8 mouse cellular contexts compared by ENCODE assay signal in the genomic region with DNA sequence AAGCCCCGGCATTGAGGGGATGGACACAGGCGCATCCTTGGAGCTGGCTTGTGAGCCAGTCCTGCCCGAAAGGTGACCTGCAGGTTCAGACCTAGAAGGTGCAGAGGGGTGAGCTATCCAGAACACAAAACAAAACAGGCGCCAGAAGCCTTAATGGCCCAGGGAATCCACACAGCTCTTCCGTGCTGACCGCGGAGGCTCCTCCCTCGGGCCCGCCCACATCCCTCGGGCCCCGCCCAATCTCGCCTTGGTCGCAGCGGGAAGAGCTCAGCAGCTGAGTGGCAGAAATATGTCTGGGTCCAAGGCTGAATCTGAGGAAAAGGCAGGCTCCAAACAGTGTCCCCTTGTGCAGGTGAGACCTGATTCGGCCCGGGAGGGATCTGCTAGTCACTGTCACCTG. TPM values are rescaled to one million over a fixed set of nuclear protein-coding genes. Genes with fewer than 3 reads are reported as not detected.
A peak's percentile ranks its signal among the peaks of the same experiment; 100 is the strongest.
DNase-seq lines count a peak whose midpoint lies in the region; ATAC-seq lines count a peak whose summit lies in the region.

No protein-coding gene starts in this region.

- peak overlapping the region; percentile 78 for H3K9ac ChIP-seq in heart, embryonic 13.5 days
- peak overlapping the region; percentile 52 for H3K9ac ChIP-seq in liver, embryonic 13.5 days
- H3K9ac ChIP-seq in stomach, embryonic 14.5 days (replicated peaks; ENCODE audit: low read depth, low read length): no peak overlapping the region

- 24% methylated on average over 16 of the region's 16 CpGs for WGBS in heart, embryonic 13.5 days
- 24% methylated on average over 16 of the region's 16 CpGs for WGBS in liver, embryonic 13.5 days (ENCODE audit: insufficient replicate concordance)
- WGBS in stomach, embryonic 14.5 days: 19% methylated on average over 16 of the region's 16 CpGs

- no peaks in the 10 kb centered on the region for H3K27me3 ChIP-seq in heart, embryonic 13.5 days (replicated peaks)
- H3K27me3 ChIP-seq in liver, embryonic 13.5 days: no peaks in the 10 kb centered on the region
- no peaks in the 10 kb centered on the region for H3K27me3 ChIP-seq in stomach, embryonic 14.5 days (ENCODE audit: control insufficient read depth, insufficient read depth, low read length)

- no peak overlapping the region for H3K27ac ChIP-seq in heart, embryonic 13.5 days (replicated peaks)
- peak overlapping the region; percentile 47; the same call in 1 of the 2 replicates for H3K27ac ChIP-seq in liver, embryonic 13.5 days
- no peak overlapping the region for H3K27ac ChIP-seq in stomach, embryonic 14.5 days (ENCODE audit: low read length)

- H3K36me3 ChIP-seq in heart, embryonic 13.5 days: peaks cover 37% of the 10 kb centered on the region
- H3K36me3 ChIP-seq in liver, embryonic 13.5 days: peaks cover 58% of the 10 kb centered on the region
- H3K36me3 ChIP-seq in stomach, embryonic 14.5 days (ENCODE audit: control insufficient read depth, insufficient read depth, low read length): peaks cover 13% of the 10 kb centered on the region; the same call in 1 of the 2 replicates

- peak; percentile 63 to 69 for DNase-seq in urinary bladder, adult 18-20 months (ENCODE audit: low spot score in 2 of 2)
- DNase-seq in urinary bladder, postnatal 10 days (ENCODE audit: low spot score): no peak
- DNase-seq in kidney, postnatal 10 days: peak; percentile 84
- DNase-seq in liver, embryonic 13.5 days: peak; percentile 79
- DNase-seq in natural killer cell, adult 2 months (ENCODE audit: low spot score in 2 of 2): peak; percentile 6 to 8

- H3K4me2 ChIP-seq in heart, embryonic 13.5 days: peak overlapping the region; percentile 72
- H3K4me2 ChIP-seq in liver, embryonic 13.5 days: peak overlapping the region; percentile 80
- H3K4me2 ChIP-seq in stomach, embryonic 14.5 days (replicated peaks; ENCODE audit: low read depth, low read length): peak overlapping the region; percentile 42

- ATAC-seq in erythroid progenitor cell, adult 5-6 weeks (replicated peaks; ENCODE audit: low FRiP score, poor library complexity, severe bottlenecking): peak; percentile 67
- ATAC-seq in heart, embryonic 13.5 days (ENCODE audit: extremely low read depth, insufficient number of reproducible peaks, low FRiP score, low TSS enrichment): 0 out of 2 replicates have a peak, but pooled peaks have one; percentile 71
- ATAC-seq in liver, embryonic 13.5 days (ENCODE audit: low read depth): peak; percentile 69
- peak; percentile 47 for ATAC-seq in stomach, embryonic 14.5 days (ENCODE audit: insufficient number of reproducible peaks, insufficient read depth, low FRiP score, low read depth)

- H3K4me3 ChIP-seq in heart, embryonic 13.5 days: peak overlapping the region; percentile 53
- H3K4me3 ChIP-seq in liver, embryonic 13.5 days (replicated peaks): peak overlapping the region; percentile 54
- peak overlapping the region; percentile 27 for H3K4me3 ChIP-seq in stomach, embryonic 14.5 days (ENCODE audit: low read depth, low read length)

- no peaks in the 10 kb centered on the region for H3K9me3 ChIP-seq in heart, embryonic 13.5 days
- no peaks in the 10 kb centered on the region for H3K9me3 ChIP-seq in liver, embryonic 13.5 days (replicated peaks)
- no peaks in the 10 kb centered on the region for H3K9me3 ChIP-seq in stomach, embryonic 14.5 days (ENCODE audit: control insufficient read depth, low read depth, low read length)

- H3K4me1 ChIP-seq in heart, embryonic 13.5 days: peaks cover 22% of the 10 kb centered on the region
- H3K4me1 ChIP-seq in liver, embryonic 13.5 days (replicated peaks): peaks cover 55% of the 10 kb centered on the region
- peaks cover 4% of the 10 kb centered on the region; the same call in 1 of the 2 replicates for H3K4me1 ChIP-seq in stomach, embryonic 14.5 days (ENCODE audit: control insufficient read depth, insufficient read depth, low read length)

RNA-seq across cellular contexts. Expression of gene Wdr76, which starts 3.1 kb away (rescaled TPM):
- total RNA-seq in erythroid progenitor cell, adult 5-6 weeks (2015; ENCODE audit: low replicate concordance): 34.2 and 39.0 TPM in 2 replicates
- total RNA-seq in erythroid progenitor cell, adult 5-6 weeks (2017; ENCODE audit: low replicate concordance): 35.3 and 44.8 TPM in 2 replicates
- polyA plus RNA-seq in heart, embryonic 13.5 days (2015; fragmentation: Nextera tagmentation; extraction: Ambion mirVana): 5.1 and 7.0 TPM in 2 replicates
- 9.3 and 12.5 TPM in 2 replicates for polyA plus RNA-seq in liver, embryonic 13.5 days (2015; fragmentation: Nextera tagmentation; extraction: Ambion mirVana)
- 8.6 and 9.3 TPM in 2 replicates for polyA plus RNA-seq in stomach, embryonic 14.5 days (2014; fragmentation: Nextera tagmentation; extraction: Ambion mirVana)

RNA-seq across cellular contexts. Expression of gene Mfap1a, which starts 3.1 kb away (rescaled TPM):
- total RNA-seq in erythroid progenitor cell, adult 5-6 weeks (2015; ENCODE audit: low replicate concordance): 22.2 and 28.8 TPM in 2 replicates
- 21.1 and 42.5 TPM in 2 replicates for total RNA-seq in erythroid progenitor cell, adult 5-6 weeks (2017; ENCODE audit: low replicate concordance)
- 16.3 and 20.6 TPM in 2 replicates for polyA plus RNA-seq in heart, embryonic 13.5 days (2015; fragmentation: Nextera tagmentation; extraction: Ambion mirVana)
- 14.0 and 16.0 TPM in 2 replicates for polyA plus RNA-seq in liver, embryonic 13.5 days (2015; fragmentation: Nextera tagmentation; extraction: Ambion mirVana)
- polyA plus RNA-seq in stomach, embryonic 14.5 days (2014; fragmentation: Nextera tagmentation; extraction: Ambion mirVana): 25.1 and 27.5 TPM in 2 replicates

RNA-seq across cellular contexts. Expression of gene Mfap1b, which starts 35.7 kb away (rescaled TPM):
- 23.4 and 25.6 TPM in 2 replicates for total RNA-seq in erythroid progenitor cell, adult 5-6 weeks (2015; ENCODE audit: low replicate concordance)
- 19.3 and 32.9 TPM in 2 replicates for total RNA-seq in erythroid progenitor cell, adult 5-6 weeks (2017; ENCODE audit: low replicate concordance)
- 39.7 and 42.0 TPM in 2 replicates for polyA plus RNA-seq in heart, embryonic 13.5 days (2015; fragmentation: Nextera tagmentation; extraction: Ambion mirVana)
- polyA plus RNA-seq in liver, embryonic 13.5 days (2015; fragmentation: Nextera tagmentation; extraction: Ambion mirVana): 22.7 and 29.0 TPM in 2 replicates
- 52.8 and 53.8 TPM in 2 replicates for polyA plus RNA-seq in stomach, embryonic 14.5 days (2014; fragmentation: Nextera tagmentation; extraction: Ambion mirVana)

RNA-seq across cellular contexts. Expression of gene Serinc4, which starts 53.0 kb away (rescaled TPM):
- total RNA-seq in erythroid progenitor cell, adult 5-6 weeks (2015; ENCODE audit: low replicate concordance): not detected in 2 replicates
- 8.6 TPM in 1 of 2 replicates, not detected in the other for total RNA-seq in erythroid progenitor cell, adult 5-6 weeks (2017; ENCODE audit: low replicate concordance)
- polyA plus RNA-seq in heart, embryonic 13.5 days (2015; fragmentation: Nextera tagmentation; extraction: Ambion mirVana): 0.07 and 0.13 TPM in 2 replicates
- polyA plus RNA-seq in liver, embryonic 13.5 days (2015; fragmentation: Nextera tagmentation; extraction: Ambion mirVana): 0.07 and 0.08 TPM in 2 replicates
- 0.21 and 0.69 TPM in 2 replicates for polyA plus RNA-seq in stomach, embryonic 14.5 days (2014; fragmentation: Nextera tagmentation; extraction: Ambion mirVana)

RNA-seq across cellular contexts. Expression of gene Hypk, which starts 56.5 kb away (rescaled TPM):
- total RNA-seq in erythroid progenitor cell, adult 5-6 weeks (2015; ENCODE audit: low replicate concordance): 28.1 and 64.1 TPM in 2 replicates
- 53.4 and 71.4 TPM in 2 replicates for total RNA-seq in erythroid progenitor cell, adult 5-6 weeks (2017; ENCODE audit: low replicate concordance)
- polyA plus RNA-seq in heart, embryonic 13.5 days (2015; fragmentation: Nextera tagmentation; extraction: Ambion mirVana): 96.3 and 106 TPM in 2 replicates
- polyA plus RNA-seq in liver, embryonic 13.5 days (2015; fragmentation: Nextera tagmentation; extraction: Ambion mirVana): 111 and 119 TPM in 2 replicates
- 89.7 and 90.8 TPM in 2 replicates for polyA plus RNA-seq in stomach, embryonic 14.5 days (2014; fragmentation: Nextera tagmentation; extraction: Ambion mirVana)
